Mouse (Mus musculus): Measurements from ENCODE around the gene Nat8f1. TPM values are rescaled to one million over a fixed set of nuclear protein-coding genes. Genes with fewer than 3 reads are reported as not detected.
A peak's percentile ranks its signal among the peaks of the same experiment; 100 is the strongest.
"Not testable (repeated sequence)": the region's sequence is repeated elsewhere in the genome, so short reads cannot be mapped to it uniquely, and the experiment has no call there.

The Nat8f1 gene
- polyA plus RNA-seq, 1 experiment from 2014 or later = 6.2 TPM

DNA sequence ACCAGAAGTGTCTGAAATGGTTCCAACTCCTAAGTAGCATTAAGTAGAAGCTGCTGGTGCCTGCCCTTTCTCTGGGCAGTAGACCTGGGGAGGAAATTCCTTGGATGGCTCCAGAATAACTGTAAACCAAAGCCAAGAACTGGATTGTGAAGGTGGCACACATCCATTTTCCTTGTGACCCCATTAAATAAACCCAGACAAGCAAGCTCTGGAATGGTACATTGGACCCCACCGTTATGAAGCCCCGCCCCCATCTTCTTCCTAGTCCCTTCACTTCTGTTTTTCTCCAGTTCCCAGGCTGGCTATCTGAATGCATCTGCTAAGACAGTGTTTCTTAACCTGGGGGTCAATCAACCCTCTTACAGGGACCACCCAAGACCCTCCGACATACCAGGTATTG lies 3.9 kb downstream of the Nat8f1 start, which contains the start of gene Tprkb:
Tprkb (plus strand) TSS at position 279 of the 400 bp plus-strand sequence.
- no peaks in the 10 kb centered on the region for H3K9me3 ChIP-seq (ENCODE audit: control insufficient read depth, low read length)
- no peak within 1 kb of the TSS for H3K27ac ChIP-seq (ENCODE audit: low read depth, low read length)
- no peak within 1 kb of the TSS for H3K4me3 ChIP-seq (ENCODE audit: low read depth, low read length)
- 89% methylated on average over 3 of the region's 3 CpGs for WGBS
- DNase-seq (ENCODE audit: low spot score, missing footprints) (no peak), ATAC-seq (ENCODE audit: low FRiP score) (no peak)
- no peaks in the 10 kb centered on the region for H3K27me3 ChIP-seq (ENCODE audit: control insufficient read depth, insufficient read depth, low read length)
- no peak within 1 kb of the TSS for H3K4me2 ChIP-seq
- no peaks in the 10 kb centered on the region for H3K36me3 ChIP-seq (ENCODE audit: control insufficient read depth, insufficient read depth, low read length)
- no peak within 1 kb of the TSS for H3K9ac ChIP-seq (ENCODE audit: low read length)
- H3K4me1 ChIP-seq (ENCODE audit: control insufficient read depth, insufficient read depth, low read length) = peaks cover 6% of the 10 kb centered on the region; the same call in 1 of the 2 replicates

DNA sequence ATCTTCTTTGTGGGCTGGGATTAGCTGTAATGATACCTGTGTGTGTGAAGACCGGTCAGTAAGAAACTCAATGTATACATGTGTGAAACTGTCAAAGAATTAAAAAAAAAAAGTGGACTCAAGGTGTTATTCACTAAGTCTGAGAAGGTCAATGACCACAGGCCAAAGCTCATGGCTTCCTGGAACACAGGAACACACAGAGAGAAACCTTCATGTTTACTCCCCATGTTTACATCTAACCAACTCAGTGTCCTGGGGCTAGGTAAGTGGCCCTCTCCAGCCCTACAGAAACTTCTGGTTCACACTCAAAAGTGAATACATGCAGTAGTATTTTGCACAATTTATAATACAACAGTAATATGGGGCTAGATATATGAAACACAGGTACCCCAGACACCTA lies 5.8 kb downstream of the Nat8f1 start:
- no peak overlapping the region for H3K4me2 ChIP-seq
- no peak overlapping the region for H3K4me3 ChIP-seq (ENCODE audit: low read depth, low read length)
- H3K36me3 ChIP-seq (ENCODE audit: control insufficient read depth, insufficient read depth, low read length) = no peaks in the 10 kb centered on the region
- H3K4me1 ChIP-seq (ENCODE audit: control insufficient read depth, insufficient read depth, low read length) = 0 out of 2 replicates have a peak, but pooled peaks cover under 1% of the 10 kb centered on the region
- H3K27me3 ChIP-seq (ENCODE audit: control insufficient read depth, insufficient read depth, low read length) = no peaks in the 10 kb centered on the region
- WGBS = 84% methylated on average over 1 of the region's 1 CpGs
- no peaks in the 10 kb centered on the region for H3K9me3 ChIP-seq (ENCODE audit: control insufficient read depth, low read length)
- ATAC-seq (ENCODE audit: low FRiP score) = no peak
- H3K27ac ChIP-seq (ENCODE audit: low read depth, low read length) = no peak overlapping the region
- H3K9ac ChIP-seq (ENCODE audit: low read length) = no peak overlapping the region
- DNase-seq (ENCODE audit: low spot score, missing footprints) = no peak

DNA sequence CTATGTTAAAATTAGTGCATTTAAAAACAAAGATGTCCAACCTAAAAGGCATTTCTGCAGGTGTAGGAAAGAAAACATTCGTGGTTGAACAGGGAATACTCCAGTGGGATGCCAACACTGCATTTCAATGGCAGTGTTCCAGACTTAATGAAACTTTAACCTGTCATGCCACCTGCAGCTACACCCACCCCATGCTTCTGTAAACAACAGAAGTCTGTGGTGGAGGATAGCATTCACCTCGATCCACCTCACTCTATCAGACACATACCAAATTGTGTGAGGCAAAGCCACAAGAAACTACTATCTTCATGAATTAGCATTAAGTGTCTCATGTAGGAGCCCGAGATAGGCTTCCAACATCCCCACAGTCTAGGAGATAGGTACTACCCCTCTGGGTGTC lies 7.1 kb downstream of the Nat8f1 start:
- no peak overlapping the region for H3K4me2 ChIP-seq
- no peak overlapping the region for H3K4me3 ChIP-seq (ENCODE audit: low read depth, low read length)
- ATAC-seq (ENCODE audit: low FRiP score) (no peak), DNase-seq (ENCODE audit: low spot score, missing footprints) (no peak)
- H3K9me3 ChIP-seq (ENCODE audit: control insufficient read depth, low read length) = no peaks in the 10 kb centered on the region
- H3K9ac ChIP-seq (ENCODE audit: low read length) = no peak overlapping the region
- no peaks in the 10 kb centered on the region for H3K4me1 ChIP-seq (ENCODE audit: control insufficient read depth, insufficient read depth, low read length)
- no peak overlapping the region for H3K27ac ChIP-seq (ENCODE audit: low read depth, low read length)
- 73% methylated on average over 3 of the region's 3 CpGs for WGBS
- H3K27me3 ChIP-seq (ENCODE audit: control insufficient read depth, insufficient read depth, low read length) = no peaks in the 10 kb centered on the region
- H3K36me3 ChIP-seq (ENCODE audit: control insufficient read depth, insufficient read depth, low read length) = no peaks in the 10 kb centered on the region

DNA sequence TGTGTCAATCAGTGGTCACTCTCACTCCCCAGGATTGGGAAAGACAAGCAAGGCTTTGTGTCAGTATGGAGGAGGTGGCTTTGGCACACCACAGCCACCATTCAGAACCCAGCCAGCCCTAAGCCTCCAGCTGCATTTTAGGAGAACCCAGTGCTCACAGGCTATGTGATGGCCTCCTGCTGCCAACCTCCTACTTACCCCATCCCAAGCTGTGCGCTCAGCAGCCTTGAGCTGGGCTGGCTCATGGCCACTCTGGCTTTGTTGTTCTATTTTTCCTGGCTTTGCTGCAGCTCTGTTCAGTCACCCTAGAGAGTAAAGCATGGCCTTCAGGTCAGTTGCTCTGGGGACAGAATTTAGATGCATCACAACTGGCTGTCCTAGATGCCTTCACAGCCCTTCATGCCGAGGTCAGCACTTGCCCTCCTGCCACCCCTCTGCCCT lies 8.6 kb downstream of the Nat8f1 start:
- ATAC-seq (ENCODE audit: low FRiP score); H3K27me3 ChIP-seq (ENCODE audit: control insufficient read depth, insufficient read depth, low read length); H3K9me3 ChIP-seq (ENCODE audit: control insufficient read depth, low read length); H3K4me2 ChIP-seq; H3K4me3 ChIP-seq (ENCODE audit: low read depth, low read length); DNase-seq (ENCODE audit: low spot score, missing footprints); H3K36me3 ChIP-seq (ENCODE audit: control insufficient read depth, insufficient read depth, low read length); H3K9ac ChIP-seq (ENCODE audit: low read length); H3K27ac ChIP-seq (ENCODE audit: low read depth, low read length); H3K4me1 ChIP-seq (ENCODE audit: control insufficient read depth, insufficient read depth, low read length): not testable (repeated sequence)
- 69% methylated on average over 2 of the region's 2 CpGs for WGBS

DNA sequence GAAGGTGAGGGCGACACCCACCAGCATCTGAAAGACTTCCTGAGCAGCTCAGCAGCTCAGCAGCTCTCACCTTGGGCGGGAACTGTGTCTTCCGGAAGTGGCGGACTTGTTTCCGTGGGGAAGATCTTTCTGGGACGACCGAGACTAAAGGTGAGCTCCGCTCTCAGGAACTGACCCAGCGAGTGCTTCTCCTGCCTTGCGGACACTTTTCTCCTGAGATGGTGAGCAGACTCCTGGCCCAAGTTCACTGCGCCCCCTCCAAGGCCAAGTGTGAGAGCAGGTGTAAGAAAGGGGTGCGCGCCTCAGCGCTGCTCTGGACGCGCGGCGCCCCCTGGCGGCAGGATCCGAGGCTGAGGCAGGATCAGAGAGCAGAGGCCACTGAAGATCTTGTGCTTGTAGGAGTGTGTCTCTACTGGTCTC lies 10.8 kb downstream of the Nat8f1 start, which contains the start of gene Nat8f4:
Nat8f4 (minus strand) TSS at position 243 of the 420 bp plus-strand sequence.
- H3K36me3 ChIP-seq (ENCODE audit: control insufficient read depth, insufficient read depth, low read length); H3K27me3 ChIP-seq (ENCODE audit: control insufficient read depth, insufficient read depth, low read length); H3K27ac ChIP-seq (ENCODE audit: low read depth, low read length); H3K9ac ChIP-seq (ENCODE audit: low read length); H3K9me3 ChIP-seq (ENCODE audit: control insufficient read depth, low read length); H3K4me1 ChIP-seq (ENCODE audit: control insufficient read depth, insufficient read depth, low read length): not testable (repeated sequence)
- Histone ChIP-seq H3K4me3 (ENCODE audit: low read depth, low read length) (peak within 1 kb of the TSS; percentile 17; the same call in 1 of the 2 replicates), H3K4me2 (peak within 1 kb of the TSS; percentile 32; the same call in 1 of the 2 replicates)
- DNase-seq (ENCODE audit: low spot score, missing footprints) (peak; percentile 94), ATAC-seq (ENCODE audit: low FRiP score) (peak; percentile 81)
- 11% methylated on average over 20 of the region's 20 CpGs for WGBS

DNA sequence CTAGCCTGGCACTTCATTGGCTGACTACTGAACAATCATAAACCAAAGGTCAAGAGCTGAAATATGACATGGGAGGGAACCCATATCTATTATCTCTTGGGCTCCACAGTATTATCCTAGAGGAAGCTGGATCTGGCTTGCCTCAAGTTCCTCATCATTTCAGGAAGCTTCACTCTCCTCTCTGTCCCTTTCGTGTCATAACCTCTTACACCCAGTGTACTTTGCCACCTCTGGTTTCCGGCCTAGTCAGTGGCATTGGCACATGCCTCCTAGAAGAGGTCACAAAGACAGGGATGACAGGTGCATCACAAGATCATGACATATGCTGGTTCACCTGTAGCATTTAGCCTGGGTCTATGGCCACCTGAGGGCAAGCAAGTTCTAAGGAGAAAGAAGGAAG lies 13.2 kb downstream of the Nat8f1 start:
- no peak overlapping the region for H3K4me2 ChIP-seq
- ATAC-seq (ENCODE audit: low FRiP score) = no peak

DNA sequence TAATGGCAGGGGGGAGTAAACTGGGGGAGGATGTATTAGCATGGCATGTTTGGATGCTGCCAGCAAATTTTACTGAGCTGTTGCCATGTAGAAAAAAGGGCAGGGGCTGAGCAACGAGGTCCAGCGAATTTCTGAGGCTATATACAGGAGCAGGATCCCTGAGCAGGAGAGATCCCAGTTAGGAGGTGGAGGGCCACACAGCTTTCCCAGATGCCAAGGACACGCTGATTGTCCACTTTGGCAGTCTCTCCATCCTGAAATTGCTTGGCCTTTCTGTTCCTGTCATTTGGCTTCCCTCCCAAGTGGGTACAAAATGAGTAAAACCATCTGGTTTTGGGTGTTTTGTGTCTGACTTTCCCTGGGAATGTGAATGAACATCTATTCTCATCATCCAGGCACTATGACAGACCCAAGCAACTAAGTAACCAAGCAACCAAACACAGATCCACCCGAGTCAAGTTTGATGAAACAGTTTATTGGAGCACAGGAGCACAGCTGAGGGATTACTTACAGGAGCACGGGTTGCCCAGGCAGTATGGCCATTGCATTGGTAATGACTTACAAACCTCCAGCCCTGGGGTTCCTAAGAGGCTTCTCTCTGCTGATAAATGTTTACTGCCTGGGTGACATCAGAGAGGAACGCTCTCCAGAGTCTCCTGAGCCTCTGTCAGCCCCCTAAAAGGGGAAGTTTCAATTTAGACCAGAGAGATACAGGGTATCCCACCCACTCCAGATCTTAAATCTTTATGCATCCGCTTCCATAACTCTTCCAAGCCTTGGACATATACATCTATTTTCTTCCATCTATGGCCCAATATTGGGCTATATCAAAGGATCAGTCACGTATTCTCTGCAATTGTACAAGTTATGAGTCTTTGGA lies 16.7 kb downstream of the Nat8f1 start:
- DNase-seq (ENCODE audit: low spot score, missing footprints); ATAC-seq (ENCODE audit: low FRiP score); H3K9ac ChIP-seq (ENCODE audit: low read length); H3K4me1 ChIP-seq (ENCODE audit: control insufficient read depth, insufficient read depth, low read length); H3K27me3 ChIP-seq (ENCODE audit: control insufficient read depth, insufficient read depth, low read length); H3K4me3 ChIP-seq (ENCODE audit: low read depth, low read length); H3K27ac ChIP-seq (ENCODE audit: low read depth, low read length); H3K36me3 ChIP-seq (ENCODE audit: control insufficient read depth, insufficient read depth, low read length); H3K4me2 ChIP-seq; H3K9me3 ChIP-seq (ENCODE audit: control insufficient read depth, low read length): not testable (repeated sequence)
- whole genome bisulfite sequencing = 82% methylated on average over 7 of the region's 8 CpGs

More for the DNA sequence above, 13.2 kb downstream of the Nat8f1 start:
- Histone ChIP-seq H3K27ac (ENCODE audit: low read depth, low read length) (no peak overlapping the region), H3K27me3 (ENCODE audit: control insufficient read depth, insufficient read depth, low read length) (no peaks in the 10 kb centered on the region), H3K9me3 (ENCODE audit: control insufficient read depth, low read length) (no peaks in the 10 kb centered on the region), H3K4me1 (ENCODE audit: control insufficient read depth, insufficient read depth, low read length) (no peaks in the 10 kb centered on the region), H3K9ac (ENCODE audit: low read length) (no peak overlapping the region), H3K36me3 (ENCODE audit: control insufficient read depth, insufficient read depth, low read length) (no peaks in the 10 kb centered on the region), H3K4me3 (ENCODE audit: low read depth, low read length) (no peak overlapping the region)
- no peak for DNase-seq (ENCODE audit: low spot score, missing footprints)
- WGBS = 96% methylated on average over 2 of the region's 2 CpGs

DNA sequence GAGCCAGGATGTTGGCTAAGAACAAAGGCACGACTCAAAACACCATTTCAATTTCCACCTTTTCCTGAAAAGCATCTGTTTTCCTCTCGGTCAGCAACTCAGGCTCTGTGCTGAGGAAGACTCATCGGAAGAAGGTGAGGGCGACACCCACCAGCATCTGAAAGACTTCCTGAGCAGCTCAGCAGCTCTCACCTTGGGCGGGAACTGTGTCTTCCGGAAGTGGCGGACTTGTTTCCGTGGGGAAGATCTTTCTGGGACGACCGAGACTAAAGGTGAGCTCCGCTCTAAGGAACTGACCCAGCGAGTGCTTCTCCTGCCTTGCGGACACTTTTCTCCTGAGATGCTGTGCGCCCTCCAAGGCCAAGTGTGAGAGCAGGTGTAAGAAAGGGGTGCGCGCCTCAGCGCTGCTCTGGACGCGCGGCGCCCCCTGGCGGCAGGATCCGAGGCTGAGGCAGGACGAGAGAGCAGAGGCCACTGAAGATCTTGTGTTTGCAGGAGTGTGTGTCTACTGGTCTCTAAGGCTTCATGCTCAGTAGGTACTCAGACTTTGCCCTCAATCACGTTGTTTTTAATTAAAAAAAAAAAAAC lies 20.3 kb downstream of the Nat8f1 start:
- H3K4me3 ChIP-seq (ENCODE audit: low read depth, low read length); H3K4me1 ChIP-seq (ENCODE audit: control insufficient read depth, insufficient read depth, low read length); ATAC-seq (ENCODE audit: low FRiP score); H3K27ac ChIP-seq (ENCODE audit: low read depth, low read length); H3K4me2 ChIP-seq; H3K36me3 ChIP-seq (ENCODE audit: control insufficient read depth, insufficient read depth, low read length); H3K27me3 ChIP-seq (ENCODE audit: control insufficient read depth, insufficient read depth, low read length); H3K9ac ChIP-seq (ENCODE audit: low read length); H3K9me3 ChIP-seq (ENCODE audit: control insufficient read depth, low read length); DNase-seq (ENCODE audit: low spot score, missing footprints): not testable (repeated sequence)
- 75% methylated on average over 25 of the region's 25 CpGs for WGBS

DNA sequence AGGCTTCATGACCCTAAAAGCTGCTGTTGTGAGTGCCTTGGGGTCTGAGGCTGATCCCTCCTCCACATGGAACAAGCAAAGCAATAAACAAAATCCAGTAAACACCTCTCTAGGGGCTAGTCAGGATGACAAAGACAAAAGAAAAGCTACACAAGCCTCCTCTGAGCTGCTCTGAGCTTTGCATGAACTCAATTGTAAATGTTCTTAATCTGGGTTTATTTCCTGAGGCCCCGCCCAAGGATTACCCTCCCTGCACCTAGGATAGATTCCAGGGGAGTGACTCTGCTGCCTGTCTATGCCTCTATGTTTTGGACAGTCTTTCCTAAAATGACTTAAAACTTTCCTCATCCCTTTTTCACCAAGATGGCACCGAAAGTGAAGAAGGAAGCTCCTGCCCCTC lies 26.5 kb downstream of the Nat8f1 start:
- 89% methylated on average over 2 of the region's 2 CpGs for WGBS
- DNase-seq (ENCODE audit: low spot score, missing footprints) = no peak

More for the DNA sequence above, 26.5 kb downstream of the Nat8f1 start:
- Histone ChIP-seq H3K4me2 (no peak overlapping the region), H3K27me3 (ENCODE audit: control insufficient read depth, insufficient read depth, low read length) (no peaks in the 10 kb centered on the region), H3K4me1 (ENCODE audit: control insufficient read depth, insufficient read depth, low read length) (no peaks in the 10 kb centered on the region), H3K27ac (ENCODE audit: low read depth, low read length) (no peak overlapping the region), H3K9ac (ENCODE audit: low read length) (no peak overlapping the region), H3K9me3 (ENCODE audit: control insufficient read depth, low read length) (no peaks in the 10 kb centered on the region), H3K4me3 (ENCODE audit: low read depth, low read length) (no peak overlapping the region), H3K36me3 (ENCODE audit: control insufficient read depth, insufficient read depth, low read length) (no peaks in the 10 kb centered on the region)
- no peak for ATAC-seq (ENCODE audit: low FRiP score)
